Mouse (Mus musculus): ENCODE measurements at regions not wholly inside any gene's neighbourhood (a gene's known extent, or its start where the extent isn't known, plus 50 kb on each side); places are given as distances from the start of the nearest gene placed in this dataset.

DNA sequence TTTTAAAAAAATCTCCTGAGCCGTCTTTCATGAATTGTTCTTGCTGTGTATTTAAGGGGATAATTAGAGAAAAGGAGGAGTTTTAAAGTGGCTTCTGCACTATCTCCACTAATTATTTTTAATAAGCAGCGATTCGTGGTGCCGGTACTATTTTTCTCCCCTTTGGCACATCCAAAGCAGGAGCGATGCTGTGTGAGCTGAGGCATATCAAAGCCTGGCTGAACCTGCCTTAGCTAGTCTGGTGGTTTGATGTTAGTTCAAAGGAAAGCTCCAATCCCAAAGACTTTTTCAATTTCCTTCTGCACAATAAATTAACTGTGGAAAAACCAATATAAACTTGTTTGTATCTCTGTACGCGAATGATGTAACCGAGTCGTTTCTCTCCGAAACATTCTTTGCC, 79.3 kb upstream of the Tmpo start:
- WGBS: 83% methylated on average over 10 of the region's 10 CpGs
- Histone ChIP-seq H3K9ac (replicated peaks) (no peak overlapping the region), H3K27ac (no peak overlapping the region), H3K36me3 (no peaks in the 10 kb centered on the region), H3K4me3 (replicated peaks) (no peak overlapping the region), H3K4me1 (replicated peaks) (no peaks in the 10 kb centered on the region), H3K9me3 (no peaks in the 10 kb centered on the region), H3K4me2 (no peak overlapping the region), H3K27me3 (no peaks in the 10 kb centered on the region)
- ATAC-seq (ENCODE audit: insufficient number of reproducible peaks, insufficient read depth, low FRiP score, low TSS enrichment, low read depth): no peak

DNA sequence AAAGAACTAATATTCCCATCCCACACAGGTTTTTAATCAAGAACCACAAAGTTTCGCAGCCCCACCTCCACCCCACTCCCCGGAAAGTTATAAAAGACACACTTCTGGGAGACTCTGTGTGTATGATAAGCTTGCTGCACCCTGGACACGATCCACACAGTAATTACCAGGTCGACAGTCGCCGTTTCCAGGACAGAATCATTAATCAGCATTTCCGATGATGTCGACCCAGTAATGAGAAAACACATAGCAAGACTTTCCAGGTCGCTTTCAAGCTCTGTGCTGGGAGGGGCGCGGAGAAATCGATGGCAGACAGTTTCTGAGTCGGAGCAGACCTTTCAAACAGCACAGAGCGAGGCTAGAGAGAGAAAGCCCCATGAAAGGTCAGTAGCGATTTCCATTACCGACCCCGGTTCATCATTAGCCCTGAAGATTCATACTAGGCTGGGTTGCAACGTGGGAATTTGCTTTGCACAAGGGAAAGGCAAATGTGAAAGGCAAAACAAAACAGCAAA, 68.6 kb upstream of the Tmpo start:
- Histone ChIP-seq H3K27ac (no peak overlapping the region), H3K4me2 (peak overlapping the region; percentile 42)
- no peak for ATAC-seq (ENCODE audit: insufficient number of reproducible peaks, insufficient read depth, low FRiP score, low TSS enrichment, low read depth)

DNA sequence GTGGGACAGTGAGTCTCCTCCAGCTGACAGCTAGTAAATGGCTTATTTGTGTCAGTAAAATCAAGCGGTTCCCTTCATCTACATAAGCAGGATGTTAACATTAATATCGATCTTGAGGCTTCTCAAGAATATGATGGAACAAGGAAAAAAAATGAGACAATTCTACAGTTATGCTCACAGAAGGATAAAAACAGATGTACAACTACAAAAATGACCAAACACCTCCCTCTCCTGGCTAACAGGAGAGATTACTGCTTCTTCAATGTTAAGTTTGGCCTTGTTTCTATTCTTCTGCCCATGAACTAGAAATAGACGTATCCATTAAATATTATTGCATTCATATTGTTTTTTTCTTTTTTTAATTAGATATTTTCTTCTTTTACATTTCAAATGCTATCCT, 63.2 kb upstream of the Tmpo start:
- Histone ChIP-seq H3K9ac (replicated peaks) (no peak overlapping the region), H3K27me3 (no peaks in the 10 kb centered on the region), H3K36me3 (no peaks in the 10 kb centered on the region), H3K4me2 (no peak overlapping the region), H3K9me3 (no peaks in the 10 kb centered on the region), H3K27ac (no peak overlapping the region), H3K4me3 (replicated peaks) (no peak overlapping the region), H3K4me1 (replicated peaks) (peaks cover 40% of the 10 kb centered on the region)
- ATAC-seq (ENCODE audit: insufficient number of reproducible peaks, insufficient read depth, low FRiP score, low TSS enrichment, low read depth): no peak
- WGBS: 83% methylated on average over 3 of the region's 3 CpGs

More for the DNA sequence above, 68.6 kb upstream of the Tmpo start:
- 39% methylated on average over 18 of the region's 18 CpGs for WGBS
- H3K4me1 ChIP-seq (replicated peaks): no peaks in the 10 kb centered on the region; the same call in 1 of the 2 replicates
- H3K9me3 ChIP-seq: no peaks in the 10 kb centered on the region
- peak overlapping the region; percentile 21; the same call in 1 of the 2 replicates for H3K4me3 ChIP-seq (replicated peaks)
- no peaks in the 10 kb centered on the region for H3K27me3 ChIP-seq
- H3K36me3 ChIP-seq: no peaks in the 10 kb centered on the region
- 0 out of 2 replicates have a peak overlapping the region, but pooled peaks have one; percentile 27 for H3K9ac ChIP-seq (replicated peaks)

DNA sequence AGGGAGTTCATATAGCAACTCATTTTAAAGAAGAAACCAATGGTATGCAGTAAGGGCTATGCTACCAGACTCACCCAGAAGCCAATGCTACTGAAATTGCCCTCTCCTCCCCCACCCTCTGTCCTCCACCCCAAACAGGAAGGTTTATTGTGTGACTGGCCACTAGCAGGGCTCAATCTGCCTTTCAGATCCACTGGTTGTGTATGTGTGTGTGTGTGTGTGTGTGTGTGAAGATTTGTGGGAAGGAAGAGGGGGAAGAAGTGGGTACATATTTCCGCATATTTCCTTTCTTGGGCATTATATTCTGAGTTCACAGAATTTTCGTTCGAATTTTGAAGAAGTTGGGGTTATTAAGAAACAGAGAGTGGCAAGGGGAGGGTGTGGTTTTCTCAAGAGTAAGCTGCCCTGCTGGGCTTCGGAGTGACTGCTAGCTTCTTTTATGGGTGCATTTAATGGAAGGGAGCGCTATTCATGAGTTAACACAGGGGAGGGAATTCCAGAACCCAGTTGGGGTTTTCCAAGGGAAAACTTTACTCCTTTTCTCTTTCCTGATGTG, 61.5 kb upstream of the Tmpo start:
- Histone ChIP-seq H3K4me3 (replicated peaks) (no peak overlapping the region), H3K4me1 (replicated peaks) (peaks cover 52% of the 10 kb centered on the region), H3K4me2 (no peak overlapping the region)

DNA sequence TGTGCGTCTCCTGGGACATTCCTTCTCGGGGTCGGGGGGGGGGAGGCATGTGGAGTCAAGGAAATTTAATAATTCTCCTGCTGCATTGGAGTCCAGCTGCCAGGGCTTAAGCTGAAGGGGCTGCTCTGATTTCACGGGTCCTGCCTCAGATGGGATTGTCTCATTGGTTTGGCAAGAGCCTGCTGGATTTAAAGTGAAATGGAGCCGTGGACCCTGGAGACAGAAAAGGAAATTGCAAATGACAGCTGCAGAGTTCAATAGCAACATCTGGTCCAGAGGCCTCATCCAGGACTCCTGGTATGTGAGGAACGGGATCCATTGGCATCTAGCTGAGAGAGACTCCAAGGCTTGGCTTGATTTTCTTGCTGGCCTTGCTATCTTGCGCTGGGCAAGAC, 60.5 kb upstream of the Tmpo start:
- H3K27me3 ChIP-seq: no peaks in the 10 kb centered on the region
- H3K4me3 ChIP-seq (replicated peaks): no peak overlapping the region
- WGBS: 9% methylated on average over 7 of the region's 7 CpGs
- ATAC-seq (ENCODE audit: insufficient number of reproducible peaks, insufficient read depth, low FRiP score, low TSS enrichment, low read depth): peak; percentile 79
- H3K36me3 ChIP-seq: no peaks in the 10 kb centered on the region
- no peak overlapping the region for H3K9ac ChIP-seq (replicated peaks)
- H3K27ac ChIP-seq: peak overlapping the region; percentile 92
- peaks cover 61% of the 10 kb centered on the region for H3K4me1 ChIP-seq (replicated peaks)
- H3K9me3 ChIP-seq: no peaks in the 10 kb centered on the region
- peak overlapping the region; percentile 33 for H3K4me2 ChIP-seq

More for the DNA sequence above, 61.5 kb upstream of the Tmpo start:
- Histone ChIP-seq H3K27me3 (no peaks in the 10 kb centered on the region), H3K36me3 (no peaks in the 10 kb centered on the region), H3K9ac (replicated peaks) (no peak overlapping the region), H3K9me3 (no peaks in the 10 kb centered on the region), H3K27ac (peak overlapping the region; percentile 92)
- ATAC-seq (ENCODE audit: insufficient number of reproducible peaks, insufficient read depth, low FRiP score, low TSS enrichment, low read depth): no peak
- WGBS: 53% methylated on average over 5 of the region's 5 CpGs

DNA sequence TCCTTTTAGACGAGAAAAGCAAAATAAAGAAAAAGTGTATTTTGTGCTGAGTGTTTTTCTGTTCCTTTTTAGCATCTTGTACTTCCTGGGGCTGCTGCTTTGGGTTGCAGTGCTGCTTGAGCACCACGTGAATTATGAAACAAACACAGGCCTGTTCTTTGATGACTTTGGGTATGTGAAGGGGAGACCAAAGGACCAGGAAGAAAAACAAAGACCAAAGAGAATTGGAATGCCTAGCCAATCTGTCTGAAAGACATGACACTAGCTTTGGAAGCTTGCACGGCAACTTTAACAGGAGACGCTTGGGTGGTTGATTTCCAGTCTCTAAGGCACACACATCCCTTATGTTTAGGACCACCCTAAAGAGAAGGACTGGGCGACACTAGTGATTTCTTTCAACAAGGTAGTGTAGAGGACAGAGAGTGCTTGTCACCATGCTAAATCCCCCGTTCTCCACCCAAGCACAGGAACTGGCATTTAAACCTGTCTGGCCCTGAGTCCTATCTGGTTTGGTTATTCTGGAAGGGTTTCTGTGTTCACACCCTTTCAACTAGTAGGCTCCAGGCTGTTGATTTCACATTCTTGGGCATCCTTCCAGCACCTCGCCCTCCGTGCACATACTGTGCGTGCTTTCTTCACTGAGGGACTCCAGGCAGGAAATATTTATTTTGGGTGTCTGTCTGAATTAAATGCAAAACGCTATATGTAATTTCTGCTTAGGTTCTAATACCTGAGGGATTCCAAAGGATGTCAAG, 59.9 kb upstream of the Tmpo start:
- WGBS: 41% methylated on average over 10 of the region's 10 CpGs

DNA sequence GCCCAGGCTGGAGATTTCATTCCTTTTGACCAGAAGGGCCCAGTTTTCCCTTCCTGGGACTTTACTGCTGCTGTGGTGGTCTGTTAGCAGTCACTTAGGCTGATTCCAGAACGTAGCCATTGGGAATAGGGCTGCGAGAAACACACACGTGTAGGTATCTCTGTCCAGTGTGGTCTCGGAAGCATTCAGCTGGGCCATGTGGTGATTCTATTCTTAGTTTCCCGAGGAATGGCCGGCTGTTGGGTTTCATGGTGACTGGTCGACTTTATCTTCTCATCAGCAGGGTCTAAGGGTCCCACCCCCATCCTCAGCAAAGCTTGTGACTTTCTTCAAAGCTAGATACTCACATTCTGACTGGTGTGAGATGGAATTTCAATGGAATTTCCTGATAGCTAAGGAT, 59.2 kb upstream of the Tmpo start:
- Histone ChIP-seq H3K36me3 (no peaks in the 10 kb centered on the region), H3K4me2 (no peak overlapping the region), H3K27me3 (no peaks in the 10 kb centered on the region), H3K4me3 (replicated peaks) (no peak overlapping the region), H3K4me1 (replicated peaks) (peaks cover 61% of the 10 kb centered on the region), H3K27ac (peak overlapping the region; percentile 80), H3K9ac (replicated peaks) (no peak overlapping the region), H3K9me3 (no peaks in the 10 kb centered on the region)
- no peak for ATAC-seq (ENCODE audit: insufficient number of reproducible peaks, insufficient read depth, low FRiP score, low TSS enrichment, low read depth)
- 68% methylated on average over 7 of the region's 7 CpGs for WGBS

More for the DNA sequence above, 59.9 kb upstream of the Tmpo start:
- Histone ChIP-seq H3K9me3 (no peaks in the 10 kb centered on the region), H3K27me3 (no peaks in the 10 kb centered on the region), H3K4me1 (replicated peaks) (peaks cover 61% of the 10 kb centered on the region), H3K9ac (replicated peaks) (no peak overlapping the region), H3K4me3 (replicated peaks) (no peak overlapping the region), H3K36me3 (no peaks in the 10 kb centered on the region), H3K27ac (peak overlapping the region; percentile 92), H3K4me2 (peak overlapping the region; percentile 33)
- ATAC-seq (ENCODE audit: insufficient number of reproducible peaks, insufficient read depth, low FRiP score, low TSS enrichment, low read depth): peak; percentile 75

DNA sequence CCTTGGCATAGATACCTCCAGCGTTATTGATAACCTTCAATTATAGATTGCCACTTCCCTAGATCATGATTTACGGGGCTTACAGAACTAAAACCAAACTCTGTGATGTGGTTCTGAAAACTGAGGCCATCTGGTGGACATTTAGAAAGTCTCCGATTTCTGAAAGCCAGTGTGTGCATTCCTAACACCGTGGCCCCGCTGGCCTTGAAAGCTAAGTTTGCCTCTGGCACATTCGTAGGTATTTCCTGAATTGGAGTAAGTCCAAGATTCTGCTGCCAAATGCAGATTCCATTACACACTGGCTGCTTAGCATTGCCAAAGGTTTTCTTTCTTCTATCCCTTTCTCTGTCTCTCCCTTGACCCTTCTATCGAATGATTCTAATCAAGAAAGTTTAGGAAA, 55.7 kb upstream of the Tmpo start:
- Histone ChIP-seq H3K9me3 (no peaks in the 10 kb centered on the region), H3K27me3 (no peaks in the 10 kb centered on the region), H3K4me3 (replicated peaks) (no peak overlapping the region), H3K36me3 (no peaks in the 10 kb centered on the region), H3K4me1 (replicated peaks) (peaks cover 45% of the 10 kb centered on the region), H3K27ac (peak overlapping the region; percentile 85), H3K9ac (replicated peaks) (no peak overlapping the region), H3K4me2 (no peak overlapping the region)
- no peak for ATAC-seq (ENCODE audit: insufficient number of reproducible peaks, insufficient read depth, low FRiP score, low TSS enrichment, low read depth)
- 19% methylated on average over 7 of the region's 7 CpGs for WGBS

DNA sequence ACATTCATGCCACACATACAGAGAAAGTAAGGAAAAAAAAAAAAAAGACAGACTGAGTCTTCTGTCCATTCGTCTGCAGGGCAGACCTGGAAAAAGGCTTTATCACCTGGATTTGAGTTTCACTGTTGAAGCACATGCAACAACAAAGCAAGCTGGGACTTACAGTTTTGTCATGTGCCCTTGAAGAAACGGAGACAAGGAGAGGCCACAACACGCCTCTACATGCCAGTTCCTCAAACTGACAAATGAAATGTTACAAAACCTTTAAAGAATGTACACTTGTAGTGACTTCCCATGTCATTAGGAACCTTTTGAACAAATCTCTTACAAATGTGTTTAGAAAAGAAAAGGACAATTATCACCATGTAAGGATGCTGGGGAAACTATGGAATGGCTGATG, 53.6 kb upstream of the Tmpo start:
- H3K9ac ChIP-seq (replicated peaks): no peak overlapping the region
- H3K27me3 ChIP-seq: no peaks in the 10 kb centered on the region
- no peak overlapping the region for H3K4me3 ChIP-seq (replicated peaks)
- H3K9me3 ChIP-seq: no peaks in the 10 kb centered on the region
- no peak overlapping the region for H3K27ac ChIP-seq
- H3K36me3 ChIP-seq: no peaks in the 10 kb centered on the region
- 85% methylated on average over 3 of the region's 3 CpGs for WGBS
- peaks cover 36% of the 10 kb centered on the region for H3K4me1 ChIP-seq (replicated peaks)
- no peak overlapping the region for H3K4me2 ChIP-seq
- no peak for ATAC-seq (ENCODE audit: insufficient number of reproducible peaks, insufficient read depth, low FRiP score, low TSS enrichment, low read depth)
